Mouse (Mus musculus): ENCODE data around the gene Kcnh3. TPM values are rescaled to one million over a fixed set of nuclear protein-coding genes. Genes with fewer than 3 reads are reported as not detected.
A peak's percentile ranks its signal among the peaks of the same experiment; 100 is the strongest.

The Kcnh3 gene
- polyA plus RNA-seq (2015; fragmentation: Nextera tagmentation; extraction: Ambion mirVana) = 0.77 and 1.2 TPM in 2 replicates

GRCm38 (mm10) chr15:99224208-99224911, at the start of gene Kcnh3:
Kcnh3 (plus strand) TSS chr15:99224861.
- 1% methylated on average over 66 of the region's 66 CpGs for WGBS
- Histone ChIP-seq H3K4me1 (peaks cover 34% of the 10 kb centered on the region), H3K27me3 (replicated peaks) (peaks cover 93% of the 10 kb centered on the region), H3K27ac (no peak within 1 kb of the TSS), H3K9me3 (no peaks in the 10 kb centered on the region), H3K4me2 (peak within 1 kb of the TSS; percentile 95), H3K4me3 (replicated peaks) (peak within 1 kb of the TSS; percentile 49), H3K36me3 (no peaks in the 10 kb centered on the region), H3K9ac (peak within 1 kb of the TSS; percentile 2; the same call in 1 of the 2 replicates)
- ATAC-seq (ENCODE audit: insufficient read depth, low FRiP score, low read depth) = no peak

- Histone ChIP-seq H3K27ac (no peak overlapping the region), H3K27me3 (replicated peaks) (no peaks in the 10 kb centered on the region), H3K4me1 (no peaks in the 10 kb centered on the region), H3K9me3 (no peaks in the 10 kb centered on the region), H3K4me2 (no peak overlapping the region), H3K36me3 (peaks cover 31% of the 10 kb centered on the region), H3K4me3 (replicated peaks) (no peak overlapping the region), H3K9ac (no peak overlapping the region)
- no peak for ATAC-seq (ENCODE audit: insufficient read depth, low FRiP score, low read depth)
- 97% methylated on average over 1 of the region's 2 CpGs for WGBS
Observed at GRCm38 (mm10) chr15:99179639-99180038, 45.0 kb upstream of the Kcnh3 start.

GRCm38 (mm10) chr15:99184217-99184914, 40.3 kb upstream of the Kcnh3 start:
- Histone ChIP-seq H3K27ac (no peak overlapping the region), H3K9ac (no peak overlapping the region), H3K27me3 (replicated peaks) (no peaks in the 10 kb centered on the region), H3K9me3 (no peaks in the 10 kb centered on the region), H3K36me3 (peaks cover 37% of the 10 kb centered on the region), H3K4me2 (no peak overlapping the region), H3K4me3 (replicated peaks) (no peak overlapping the region), H3K4me1 (no peaks in the 10 kb centered on the region)
- no peak for ATAC-seq (ENCODE audit: insufficient read depth, low FRiP score, low read depth)
- 80% methylated on average over 9 of the region's 9 CpGs for WGBS

GRCm38 (mm10) chr15:99194358-99194757, 30.3 kb upstream of the Kcnh3 start:
- 82% methylated on average over 10 of the region's 10 CpGs for WGBS
- Histone ChIP-seq H3K27ac (no peak overlapping the region), H3K27me3 (replicated peaks) (no peaks in the 10 kb centered on the region), H3K36me3 (peaks cover 5% of the 10 kb centered on the region; the same call in 1 of the 2 replicates), H3K9ac (no peak overlapping the region), H3K4me2 (no peak overlapping the region), H3K9me3 (no peaks in the 10 kb centered on the region), H3K4me1 (no peaks in the 10 kb centered on the region), H3K4me3 (replicated peaks) (no peak overlapping the region)
- no peak for ATAC-seq (ENCODE audit: insufficient read depth, low FRiP score, low read depth)

- no peaks in the 10 kb centered on the region for H3K9me3 ChIP-seq
- H3K4me2 ChIP-seq = no peak overlapping the region
- no peak overlapping the region for H3K27ac ChIP-seq
- no peak overlapping the region for H3K9ac ChIP-seq
- no peaks in the 10 kb centered on the region for H3K27me3 ChIP-seq (replicated peaks)
- H3K36me3 ChIP-seq = peaks cover 3% of the 10 kb centered on the region; the same call in 1 of the 2 replicates
- no peak for ATAC-seq (ENCODE audit: insufficient read depth, low FRiP score, low read depth)
- no peaks in the 10 kb centered on the region for H3K4me1 ChIP-seq
- 58% methylated on average over 6 of the region's 6 CpGs for WGBS
- H3K4me3 ChIP-seq (replicated peaks) = no peak overlapping the region
Observed at GRCm38 (mm10) chr15:99195043-99195442, 29.6 kb upstream of the Kcnh3 start.

GRCm38 (mm10) chr15:99198761-99199160, 25.9 kb upstream of the Kcnh3 start:
- Histone ChIP-seq H3K4me3 (replicated peaks) (no peak overlapping the region), H3K4me2 (no peak overlapping the region), H3K9ac (no peak overlapping the region), H3K27ac (no peak overlapping the region), H3K36me3 (no peaks in the 10 kb centered on the region), H3K9me3 (no peaks in the 10 kb centered on the region), H3K27me3 (replicated peaks) (no peaks in the 10 kb centered on the region), H3K4me1 (no peaks in the 10 kb centered on the region)
- no peak for ATAC-seq (ENCODE audit: insufficient read depth, low FRiP score, low read depth)

GRCm38 (mm10) chr15:99205959-99206358, 18.7 kb upstream of the Kcnh3 start:
- no peak overlapping the region for H3K4me3 ChIP-seq (replicated peaks)

GRCm38 (mm10) chr15:99213183-99213582, 11.5 kb upstream of the Kcnh3 start:
- peaks cover 34% of the 10 kb centered on the region; the same call in 1 of the 2 replicates for H3K36me3 ChIP-seq

More at GRCm38 (mm10) chr15:99205959-99206358, 18.7 kb upstream of the Kcnh3 start:
- Histone ChIP-seq H3K27ac (no peak overlapping the region), H3K4me1 (no peaks in the 10 kb centered on the region), H3K9me3 (no peaks in the 10 kb centered on the region), H3K36me3 (peaks cover 21% of the 10 kb centered on the region; the same call in 1 of the 2 replicates), H3K9ac (no peak overlapping the region), H3K4me2 (no peak overlapping the region), H3K27me3 (replicated peaks) (no peaks in the 10 kb centered on the region)
- no peak for ATAC-seq (ENCODE audit: insufficient read depth, low FRiP score, low read depth)
- WGBS = 81% methylated on average over 8 of the region's 8 CpGs

GRCm38 (mm10) chr15:99214941-99215340, 9.7 kb upstream of the Kcnh3 start:
- H3K36me3 ChIP-seq = peaks cover 24% of the 10 kb centered on the region; the same call in 1 of the 2 replicates
- no peaks in the 10 kb centered on the region for H3K9me3 ChIP-seq
- no peak for ATAC-seq (ENCODE audit: insufficient read depth, low FRiP score, low read depth)
- H3K4me3 ChIP-seq (replicated peaks) = no peak overlapping the region
- no peaks in the 10 kb centered on the region for H3K4me1 ChIP-seq
- no peak overlapping the region for H3K4me2 ChIP-seq
- no peak overlapping the region for H3K27ac ChIP-seq
- 0 out of 2 replicates have a peak, but pooled peaks cover 7% of the 10 kb centered on the region for H3K27me3 ChIP-seq (replicated peaks)
- no peak overlapping the region for H3K9ac ChIP-seq
- WGBS = 86% methylated on average over 2 of the region's 2 CpGs

More at GRCm38 (mm10) chr15:99213183-99213582, 11.5 kb upstream of the Kcnh3 start:
- Histone ChIP-seq H3K4me2 (no peak overlapping the region), H3K9me3 (no peaks in the 10 kb centered on the region), H3K4me1 (no peaks in the 10 kb centered on the region), H3K27me3 (replicated peaks) (no peaks in the 10 kb centered on the region), H3K27ac (no peak overlapping the region), H3K4me3 (replicated peaks) (no peak overlapping the region), H3K9ac (no peak overlapping the region)
- 90% methylated on average over 10 of the region's 10 CpGs for WGBS
- no peak for ATAC-seq (ENCODE audit: insufficient read depth, low FRiP score, low read depth)

- Histone ChIP-seq H3K36me3 (peaks cover 17% of the 10 kb centered on the region; the same call in 1 of the 2 replicates), H3K27me3 (replicated peaks) (peaks cover 16% of the 10 kb centered on the region), H3K4me3 (replicated peaks) (no peak overlapping the region), H3K9me3 (no peaks in the 10 kb centered on the region), H3K27ac (no peak overlapping the region), H3K4me1 (no peaks in the 10 kb centered on the region), H3K9ac (no peak overlapping the region), H3K4me2 (no peak overlapping the region)
- ATAC-seq (ENCODE audit: insufficient read depth, low FRiP score, low read depth) = no peak
- WGBS = 83% methylated on average over 11 of the region's 11 CpGs
Observed at GRCm38 (mm10) chr15:99215741-99216463, 8.8 kb upstream of the Kcnh3 start.

GRCm38 (mm10) chr15:99217630-99218029, 7.0 kb upstream of the Kcnh3 start:
- Histone ChIP-seq H3K4me1 (no peaks in the 10 kb centered on the region), H3K4me3 (replicated peaks) (no peak overlapping the region), H3K27ac (no peak overlapping the region), H3K4me2 (no peak overlapping the region), H3K9ac (no peak overlapping the region), H3K36me3 (0 out of 2 replicates have a peak, but pooled peaks cover 9% of the 10 kb centered on the region), H3K27me3 (replicated peaks) (peaks cover 32% of the 10 kb centered on the region), H3K9me3 (no peaks in the 10 kb centered on the region)
- ATAC-seq (ENCODE audit: insufficient read depth, low FRiP score, low read depth) = no peak
- WGBS = 85% methylated on average over 4 of the region's 4 CpGs
